Mouse (Mus musculus) left cerebral cortex, adult 2 months (tissue): Measurements from ENCODE around the gene Ezh2. TPM values are rescaled to one million over a fixed set of nuclear protein-coding genes. Genes with fewer than 3 reads are reported as not detected.
"Not testable (repeated sequence)": the region's sequence is repeated elsewhere in the genome, so short reads cannot be mapped to it uniquely, and the experiment has no call there.

Experiments
- DNase-seq, 2 experiments: peaks; one replicate each; pipeline ENCODE4 v3.0.0; 2021 to 2022; ENCODE audit warnings: low spot score in 2 of 2, mixed read lengths in 1 of 2; ENCODE audit errors: extremely low spot score in 1 of 2
- H3K27ac ChIP-seq: fragments of 200-600 bp; 2 replicates; pipeline ENCODE4 v1.8.1; 2022
- H3K4me3 ChIP-seq: fragments of 200-600 bp; 2 replicates; pipeline ENCODE4 v1.8.1; 2022
- CTCF ChIP-seq: fragments of 200-600 bp; IDR thresholded peaks from 2 replicates; pipeline ENCODE4 v1.8.1; 2022; ENCODE audit warnings: antibody characterized with exemption, mild to moderate bottlenecking, moderate library complexity
- intact Hi-C: fragments of 180-260 bp; cut with DNase I; formaldehyde crosslinking; loops from one replicate; pipeline ENCODE4 v1.15.1; 2025
- total RNA-seq, 2 experiments: library from RNA; stranded (reverse); gene quantifications; 2 replicates each; pipeline ENCODE4 v1.2.3; 2021

The Ezh2 gene
- total RNA-seq, 2 experiments from 2014 or later, result 11.3 to 13.5 TPM

DNA sequence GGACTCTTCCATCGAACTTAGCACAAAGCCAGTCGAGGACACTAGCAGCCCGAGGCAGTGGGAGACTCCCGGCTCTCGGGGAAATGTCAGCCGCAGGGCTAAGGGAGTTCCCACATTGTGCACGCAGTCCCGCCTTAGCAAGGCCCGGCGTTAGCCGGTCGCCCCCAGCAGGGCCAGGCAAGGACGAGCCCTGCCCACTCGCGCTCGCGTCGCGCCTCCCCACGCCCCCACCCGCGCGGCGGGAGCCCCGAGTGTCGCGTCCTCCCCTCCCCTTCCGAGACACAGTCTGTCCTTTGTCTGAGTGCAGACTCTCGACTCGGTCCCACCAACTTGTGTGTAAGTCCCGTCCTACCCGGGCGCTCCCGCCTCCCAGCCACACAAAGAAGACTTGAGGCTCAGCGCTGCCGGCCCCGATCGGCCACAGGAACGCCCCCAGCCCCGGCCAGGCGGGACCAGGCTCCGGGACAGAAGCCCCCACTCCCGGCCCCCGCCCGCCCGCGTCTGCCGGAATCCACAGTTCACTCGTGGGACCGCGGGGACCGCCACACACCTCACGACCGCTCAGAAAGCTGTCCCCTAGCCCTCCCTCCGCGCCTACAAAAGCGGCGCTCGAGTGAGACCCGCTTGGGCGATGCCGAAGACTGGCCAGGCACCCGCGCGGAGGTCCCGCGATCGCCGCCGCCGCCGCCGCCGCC is 853 bp downstream of the Ezh2 start:
- peak; percentile 51 to 55 for DNase-seq
- TF ChIP-seq CTCF, result no peak; the same call in 1 of the 2 replicates
- intact Hi-C loops, result no loop called here
- H3K27ac ChIP-seq, result peak overlapping the region; percentile 78
- peak overlapping the region; percentile 96 for H3K4me3 ChIP-seq

GRCm38 (mm10) chr6:47593590-47593989 is 1.6 kb downstream of the Ezh2 start:
- Histone ChIP-seq H3K4me3 (peak overlapping the region; percentile 96), H3K27ac (peak overlapping the region; percentile 78; the same call in 1 of the 2 replicates)
- no peak for TF ChIP-seq CTCF
- intact Hi-C loops, result no loop called here
- no peak for DNase-seq

- H3K27ac ChIP-seq, DNase-seq, intact Hi-C loops, H3K4me3 ChIP-seq: not testable (repeated sequence)
These were observed 7.8 kb downstream of the Ezh2 start for GRCm38 (mm10) chr6:47587332-47587731.

GRCm38 (mm10) chr6:47572887-47573286 is 22.3 kb downstream of the Ezh2 start:
- H3K4me3 ChIP-seq, result no peak overlapping the region

GRCm38 (mm10) chr6:47565326-47566035 is 29.7 kb downstream of the Ezh2 start:
- H3K27ac ChIP-seq, result no peak overlapping the region
- no peak for TF ChIP-seq CTCF
- intact Hi-C loops, result no loop called here
- no peak for DNase-seq
- no peak overlapping the region for H3K4me3 ChIP-seq

More at GRCm38 (mm10) chr6:47572887-47573286, 22.3 kb downstream of the Ezh2 start:
- intact Hi-C loops, result no loop called here
- H3K27ac ChIP-seq, result no peak overlapping the region
- no peak for TF ChIP-seq CTCF
- no peak for DNase-seq

DNA sequence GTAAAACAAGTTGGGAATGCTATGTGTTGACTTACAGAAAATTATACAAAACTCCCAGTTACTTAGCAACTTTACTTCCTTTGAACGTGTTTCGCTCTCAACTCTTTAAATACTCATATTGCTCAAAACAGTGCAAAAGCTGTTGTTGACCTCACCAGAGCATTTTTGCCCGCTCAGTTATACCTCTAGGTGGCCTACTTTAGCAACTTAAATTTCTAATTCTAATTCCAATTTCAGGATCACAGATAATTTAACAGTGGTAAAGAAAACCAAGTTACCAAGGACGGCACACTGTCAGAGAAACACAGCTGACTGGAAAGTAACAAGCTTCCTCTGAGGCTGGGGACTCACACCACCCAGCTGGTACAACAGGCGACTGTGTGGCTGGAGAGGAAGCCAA is 33.7 kb downstream of the Ezh2 start:
- no peak overlapping the region for H3K4me3 ChIP-seq
- TF ChIP-seq CTCF, result peak; percentile 44
- DNase-seq, result no peak
- intact Hi-C loops, result no loop called here
- no peak overlapping the region for H3K27ac ChIP-seq

DNA sequence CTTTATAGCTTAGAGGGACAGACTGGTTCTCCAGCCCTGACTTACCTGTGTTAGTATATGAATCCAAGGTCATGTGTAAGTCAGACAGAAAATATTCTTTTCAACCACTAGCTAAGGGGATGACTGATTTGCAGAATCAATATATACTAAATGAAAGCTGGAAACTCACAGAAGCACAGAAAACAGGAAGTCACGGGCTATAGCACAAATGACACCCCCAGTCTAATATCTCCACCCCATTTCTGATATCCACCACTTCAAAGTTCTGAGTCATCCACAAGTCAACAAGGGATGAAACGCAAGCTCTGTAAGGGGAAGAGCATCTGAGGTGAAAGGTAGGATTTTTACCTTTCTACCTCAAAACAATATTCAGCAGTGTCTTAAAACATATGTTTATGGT is 34.3 kb downstream of the Ezh2 start:
- no peak for TF ChIP-seq CTCF
- DNase-seq, result no peak
- Histone ChIP-seq H3K4me3 (no peak overlapping the region), H3K27ac (no peak overlapping the region)
- intact Hi-C loops, result no loop called here

DNA sequence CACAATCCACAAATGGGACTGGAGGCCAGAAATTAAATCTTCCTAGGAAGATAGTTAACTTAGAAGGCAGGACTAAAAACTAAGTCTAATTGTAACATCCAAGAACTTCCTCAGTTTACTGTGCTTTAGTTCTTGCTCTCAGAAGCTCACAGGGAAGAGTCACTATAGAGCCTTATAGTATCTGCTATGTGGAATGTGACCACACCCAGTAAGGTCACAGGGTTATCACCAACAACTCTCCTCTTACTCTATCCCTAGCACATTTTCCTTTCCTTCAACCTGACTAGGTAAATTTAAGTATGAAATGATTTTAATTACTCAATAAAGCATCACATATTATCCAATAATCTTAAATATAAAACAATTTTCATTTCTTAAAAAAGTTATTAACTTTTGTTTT is 34.7 kb downstream of the Ezh2 start:
- no peak for TF ChIP-seq CTCF
- no peak overlapping the region for H3K27ac ChIP-seq
- H3K4me3 ChIP-seq, result no peak overlapping the region
- intact Hi-C loops, result no loop called here
- no peak for DNase-seq

DNA sequence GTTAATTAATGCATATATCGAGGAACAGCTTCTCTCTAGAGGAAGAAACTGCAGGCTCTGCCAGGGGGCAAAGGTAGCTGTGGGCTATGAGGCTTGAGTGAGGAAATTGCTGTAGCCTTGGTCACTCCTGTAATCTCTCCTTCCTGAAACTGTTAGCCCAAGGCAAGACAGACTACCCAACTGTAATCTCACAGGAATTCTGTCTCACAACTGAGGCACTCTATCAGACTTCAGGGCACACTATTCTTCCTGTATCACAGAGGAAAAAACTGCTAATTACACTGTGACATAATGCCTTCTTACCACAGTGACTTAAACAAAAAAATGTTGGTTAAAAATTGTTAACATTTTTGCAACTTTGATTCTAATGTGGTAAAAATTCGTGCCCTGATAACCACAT is 35.9 kb downstream of the Ezh2 start:
- no peak for DNase-seq
- H3K4me3 ChIP-seq, result no peak overlapping the region
- intact Hi-C loops, result no loop called here
- no peak for TF ChIP-seq CTCF
- no peak overlapping the region for H3K27ac ChIP-seq

- DNase-seq, result no peak
- intact Hi-C loops, result no loop called here
- Histone ChIP-seq H3K27ac (no peak overlapping the region), H3K4me3 (no peak overlapping the region)
- no peak for TF ChIP-seq CTCF
These were observed 42.9 kb downstream of the Ezh2 start for GRCm38 (mm10) chr6:47552280-47552679.

DNA sequence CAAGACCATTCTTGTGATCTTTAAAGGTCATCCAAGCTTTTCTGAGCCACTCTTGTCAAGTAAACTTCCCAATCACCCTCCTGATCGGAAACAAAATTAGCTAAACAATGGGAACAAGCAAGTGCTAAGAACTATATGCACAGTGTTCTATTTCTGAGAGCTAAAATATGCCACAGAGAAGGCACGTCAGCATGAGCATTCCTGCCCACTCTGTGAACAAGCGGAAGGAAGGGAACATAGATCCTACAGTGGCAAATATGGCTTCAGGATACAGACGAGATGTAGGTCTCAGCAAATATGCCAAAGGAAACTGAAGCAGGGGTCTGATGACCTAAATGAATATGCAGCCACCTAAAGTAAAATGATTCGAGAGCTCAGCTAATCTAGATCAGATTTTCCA is 59.8 kb downstream of the Ezh2 start:
- DNase-seq, result no peak
- Histone ChIP-seq H3K4me3 (no peak overlapping the region), H3K27ac (no peak overlapping the region)
- intact Hi-C loops, result no loop called here
- TF ChIP-seq CTCF, result no peak

DNA sequence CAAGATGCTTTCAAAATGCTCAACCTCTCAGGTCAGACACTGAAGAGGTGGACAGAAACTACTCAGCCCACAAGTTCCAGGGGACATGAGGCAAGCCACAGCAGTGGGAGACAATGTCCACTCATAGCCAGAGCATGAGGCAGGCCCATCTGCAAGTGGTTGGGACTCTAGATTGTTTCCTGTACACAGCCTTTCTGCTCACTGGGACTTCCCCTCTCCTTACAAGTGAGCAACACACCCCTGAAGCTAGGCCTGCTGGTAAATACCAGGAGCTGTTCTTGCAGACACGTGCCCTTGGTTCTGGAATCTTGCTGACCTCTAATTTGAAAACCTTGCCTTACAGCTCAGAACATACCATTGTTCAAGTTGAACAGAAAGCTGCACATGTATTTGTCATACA is 62.6 kb downstream of the Ezh2 start:
- Histone ChIP-seq H3K27ac (no peak overlapping the region), H3K4me3 (no peak overlapping the region)
- no peak for TF ChIP-seq CTCF
- DNase-seq, result no peak
- intact Hi-C loops, result no loop called here

GRCm38 (mm10) chr6:47527655-47528054 is 67.5 kb downstream of the Ezh2 start:
- no peak for DNase-seq
- no peak for TF ChIP-seq CTCF
- Histone ChIP-seq H3K27ac (no peak overlapping the region), H3K4me3 (no peak overlapping the region)
- intact Hi-C loops, result no loop called here
